Mouse (Mus musculus): ENCODE measurements around the gene Ddhd1. TPM values are rescaled to one million over a fixed set of nuclear protein-coding genes. Genes with fewer than 3 reads are reported as not detected.
A peak's percentile ranks its signal among the peaks of the same experiment; 100 is the strongest.

The Ddhd1 gene
- polyA plus RNA-seq, 1 experiment from 2014 or later, result 19.5 TPM

DNA sequence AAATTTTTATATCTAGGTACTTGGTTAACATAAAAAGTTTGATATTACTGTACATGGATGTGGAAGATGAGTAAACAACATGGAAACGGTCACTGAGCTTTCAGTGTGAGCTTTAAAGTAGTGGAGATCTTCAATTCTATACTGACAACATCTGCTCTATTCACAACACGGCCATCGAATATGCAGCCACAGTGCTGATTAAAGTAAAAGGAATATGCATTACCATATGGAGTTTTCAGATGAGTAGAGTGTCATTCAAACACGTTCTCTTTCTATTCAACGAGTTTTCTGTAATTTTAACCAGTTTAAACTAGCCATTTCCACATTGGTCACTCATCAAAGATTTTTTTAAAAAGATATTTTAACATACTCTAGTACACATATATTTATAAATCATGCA is 15.1 kb downstream of the Ddhd1 start:
- no peaks in the 10 kb centered on the region for H3K36me3 ChIP-seq
- H3K4me3 ChIP-seq, result no peak overlapping the region
- no peak overlapping the region for H3K4me2 ChIP-seq (replicated peaks)
- H3K27me3 ChIP-seq, result no peaks in the 10 kb centered on the region
- 34% methylated on average over 5 of the region's 5 CpGs for WGBS
- H3K9ac ChIP-seq (replicated peaks), result no peak overlapping the region
- peaks cover 37% of the 10 kb centered on the region for H3K4me1 ChIP-seq
- no peaks in the 10 kb centered on the region for H3K9me3 ChIP-seq
- peak; percentile 53; the same call in 1 of the 2 replicates for ATAC-seq (replicated peaks)
- peak overlapping the region; percentile 80; the same call in 1 of the 2 replicates for H3K27ac ChIP-seq (replicated peaks)

DNA sequence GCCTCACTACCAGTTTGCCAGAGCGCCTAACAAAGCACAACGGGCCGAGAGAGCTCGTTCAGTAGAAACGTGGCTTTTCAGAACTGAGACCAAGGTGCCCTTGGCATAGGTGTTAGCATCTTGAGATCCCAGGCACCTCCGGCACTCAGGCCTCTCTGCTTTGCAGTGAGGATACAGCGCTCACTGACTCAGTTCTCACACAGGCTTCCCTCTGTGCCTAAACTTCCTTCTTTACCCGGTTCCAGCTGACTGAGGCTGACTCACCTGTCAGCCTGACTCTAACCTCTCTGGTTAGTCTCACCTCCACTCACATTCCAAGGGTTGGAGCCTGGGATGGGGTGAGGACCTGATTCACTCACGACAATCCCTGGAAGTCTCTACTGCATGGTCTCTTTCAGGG is 15.7 kb downstream of the Ddhd1 start:
- peak; percentile 11; the same call in 1 of the 2 replicates for ATAC-seq (replicated peaks)
- Histone ChIP-seq H3K27ac (replicated peaks) (peak overlapping the region; percentile 80), H3K36me3 (no peaks in the 10 kb centered on the region), H3K4me1 (peaks cover 37% of the 10 kb centered on the region), H3K4me2 (replicated peaks) (no peak overlapping the region), H3K27me3 (no peaks in the 10 kb centered on the region), H3K9ac (replicated peaks) (no peak overlapping the region), H3K9me3 (no peaks in the 10 kb centered on the region), H3K4me3 (no peak overlapping the region)
- WGBS, result 52% methylated on average over 9 of the region's 9 CpGs

- H3K9me3 ChIP-seq, result no peaks in the 10 kb centered on the region
- no peak overlapping the region for H3K27ac ChIP-seq (replicated peaks)
- no peak overlapping the region for H3K4me3 ChIP-seq
- H3K36me3 ChIP-seq, result no peaks in the 10 kb centered on the region
- no peaks in the 10 kb centered on the region for H3K27me3 ChIP-seq
- 66% methylated on average over 5 of the region's 5 CpGs for WGBS
- ATAC-seq (replicated peaks), result no peak
- H3K9ac ChIP-seq (replicated peaks), result no peak overlapping the region
- H3K4me1 ChIP-seq, result peaks cover 20% of the 10 kb centered on the region
- no peak overlapping the region for H3K4me2 ChIP-seq (replicated peaks)
These were observed 19.2 kb downstream of the Ddhd1 start for GRCm38 (mm10) chr14:45638717-45639116.

- H3K27me3 ChIP-seq, result no peaks in the 10 kb centered on the region
- H3K27ac ChIP-seq (replicated peaks), result no peak overlapping the region
- H3K4me3 ChIP-seq, result no peak overlapping the region
- no peak for ATAC-seq (replicated peaks)
- H3K4me1 ChIP-seq, result peaks cover 2% of the 10 kb centered on the region; the same call in 1 of the 2 replicates
- H3K36me3 ChIP-seq, result no peaks in the 10 kb centered on the region
- H3K4me2 ChIP-seq (replicated peaks), result no peak overlapping the region
- WGBS, result 100% methylated on average over 1 of the region's 1 CpGs
- H3K9ac ChIP-seq (replicated peaks), result no peak overlapping the region
- H3K9me3 ChIP-seq, result no peaks in the 10 kb centered on the region
These were observed 22.4 kb downstream of the Ddhd1 start for GRCm38 (mm10) chr14:45635496-45635895.

GRCm38 (mm10) chr14:45632756-45633537 is 25.0 kb downstream of the Ddhd1 start:
- H3K4me2 ChIP-seq (replicated peaks), result no peak overlapping the region
- H3K4me3 ChIP-seq, result no peak overlapping the region
- no peaks in the 10 kb centered on the region for H3K27me3 ChIP-seq
- H3K36me3 ChIP-seq, result no peaks in the 10 kb centered on the region
- ATAC-seq (replicated peaks), result no peak
- WGBS, result 81% methylated on average over 4 of the region's 4 CpGs
- no peak overlapping the region for H3K9ac ChIP-seq (replicated peaks)
- H3K4me1 ChIP-seq, result no peaks in the 10 kb centered on the region
- H3K27ac ChIP-seq (replicated peaks), result no peak overlapping the region
- H3K9me3 ChIP-seq, result no peaks in the 10 kb centered on the region

GRCm38 (mm10) chr14:45630544-45630943 is 27.4 kb downstream of the Ddhd1 start:
- Histone ChIP-seq H3K4me2 (replicated peaks) (no peak overlapping the region), H3K27me3 (no peaks in the 10 kb centered on the region), H3K27ac (replicated peaks) (no peak overlapping the region), H3K36me3 (no peaks in the 10 kb centered on the region), H3K9ac (replicated peaks) (no peak overlapping the region), H3K4me1 (no peaks in the 10 kb centered on the region), H3K9me3 (no peaks in the 10 kb centered on the region), H3K4me3 (no peak overlapping the region)
- WGBS, result 86% methylated on average over 5 of the region's 5 CpGs
- ATAC-seq (replicated peaks), result no peak

- 85% methylated on average over 1 of the region's 1 CpGs for WGBS
- no peak overlapping the region for H3K27ac ChIP-seq (replicated peaks)
- H3K9ac ChIP-seq (replicated peaks), result no peak overlapping the region
- no peak for ATAC-seq (replicated peaks)
- no peaks in the 10 kb centered on the region for H3K9me3 ChIP-seq
- no peaks in the 10 kb centered on the region for H3K27me3 ChIP-seq
- no peak overlapping the region for H3K4me2 ChIP-seq (replicated peaks)
- H3K4me1 ChIP-seq, result no peaks in the 10 kb centered on the region
- H3K36me3 ChIP-seq, result no peaks in the 10 kb centered on the region
- H3K4me3 ChIP-seq, result no peak overlapping the region
These were observed 28.0 kb downstream of the Ddhd1 start for GRCm38 (mm10) chr14:45629938-45630337.

GRCm38 (mm10) chr14:45618351-45618750 is 39.6 kb downstream of the Ddhd1 start:
- WGBS, result 53% methylated on average over 6 of the region's 6 CpGs
- no peak overlapping the region for H3K4me2 ChIP-seq (replicated peaks)
- H3K36me3 ChIP-seq, result peaks cover 26% of the 10 kb centered on the region
- no peaks in the 10 kb centered on the region for H3K9me3 ChIP-seq
- H3K27ac ChIP-seq (replicated peaks), result no peak overlapping the region
- ATAC-seq (replicated peaks), result 0 out of 2 replicates have a peak, but pooled peaks have one; percentile 19
- no peaks in the 10 kb centered on the region for H3K27me3 ChIP-seq
- no peak overlapping the region for H3K4me3 ChIP-seq
- peaks cover 5% of the 10 kb centered on the region for H3K4me1 ChIP-seq
- no peak overlapping the region for H3K9ac ChIP-seq (replicated peaks)

DNA sequence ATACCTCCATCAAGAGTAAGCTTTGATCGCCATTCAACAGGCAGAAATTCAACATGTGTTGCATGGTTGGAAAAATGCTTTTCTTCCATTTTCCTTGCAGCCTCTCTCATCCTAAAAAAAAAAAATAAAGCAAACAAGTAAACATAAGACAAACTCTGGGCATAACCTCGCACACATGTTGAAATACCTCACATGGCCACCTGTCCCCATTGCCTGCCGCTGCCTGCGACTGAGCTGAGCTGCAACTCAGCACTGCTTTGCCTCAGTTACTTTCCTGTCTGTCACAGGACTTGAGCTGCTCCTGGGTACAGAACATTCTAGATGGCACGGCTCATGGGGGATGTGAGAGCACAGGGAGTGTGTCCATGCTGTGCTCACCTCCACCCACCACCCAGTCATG is 41.4 kb downstream of the Ddhd1 start:
- Histone ChIP-seq H3K36me3 (peaks cover 41% of the 10 kb centered on the region), H3K9ac (replicated peaks) (no peak overlapping the region)

DNA sequence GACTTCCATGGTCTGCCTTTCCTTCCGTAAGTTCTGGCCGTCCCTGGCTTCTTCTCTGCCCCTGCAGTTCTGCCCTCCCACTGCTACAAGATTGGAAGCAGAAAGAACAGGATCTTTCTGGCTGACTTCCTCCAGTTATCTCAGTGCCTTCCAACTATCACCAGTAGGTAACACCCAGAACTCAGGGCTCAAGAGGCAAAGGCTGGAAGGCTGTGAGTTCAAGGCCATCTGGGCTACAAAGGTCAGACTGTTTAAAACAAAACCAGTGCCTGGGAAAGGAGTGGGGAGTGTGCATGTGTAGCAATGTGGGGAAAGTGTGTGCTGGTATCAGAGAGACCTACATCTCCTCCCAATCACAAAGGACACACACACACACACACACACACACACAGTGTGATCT is 42.2 kb downstream of the Ddhd1 start:
- H3K36me3 ChIP-seq, result peaks cover 41% of the 10 kb centered on the region
- H3K4me2 ChIP-seq (replicated peaks), result no peak overlapping the region
- ATAC-seq (replicated peaks), result no peak
- peaks cover 5% of the 10 kb centered on the region for H3K4me1 ChIP-seq
- H3K9ac ChIP-seq (replicated peaks), result no peak overlapping the region
- no peaks in the 10 kb centered on the region for H3K27me3 ChIP-seq
- H3K27ac ChIP-seq (replicated peaks), result no peak overlapping the region
- H3K9me3 ChIP-seq, result no peaks in the 10 kb centered on the region
- H3K4me3 ChIP-seq, result no peak overlapping the region
- WGBS, result 80% methylated on average over 2 of the region's 2 CpGs

More for the DNA sequence above, 41.4 kb downstream of the Ddhd1 start:
- WGBS, result 97% methylated on average over 5 of the region's 5 CpGs
- H3K27me3 ChIP-seq, result no peaks in the 10 kb centered on the region
- no peak overlapping the region for H3K27ac ChIP-seq (replicated peaks)
- no peak for ATAC-seq (replicated peaks)
- H3K9me3 ChIP-seq, result no peaks in the 10 kb centered on the region
- no peak overlapping the region for H3K4me3 ChIP-seq
- no peak overlapping the region for H3K4me2 ChIP-seq (replicated peaks)
- H3K4me1 ChIP-seq, result peaks cover 5% of the 10 kb centered on the region

GRCm38 (mm10) chr14:45614822-45615221 is 43.1 kb downstream of the Ddhd1 start:
- Histone ChIP-seq H3K4me3 (no peak overlapping the region), H3K9ac (replicated peaks) (no peak overlapping the region), H3K9me3 (no peaks in the 10 kb centered on the region), H3K4me1 (peaks cover 5% of the 10 kb centered on the region), H3K4me2 (replicated peaks) (no peak overlapping the region), H3K27me3 (no peaks in the 10 kb centered on the region), H3K27ac (replicated peaks) (no peak overlapping the region), H3K36me3 (peaks cover 43% of the 10 kb centered on the region)
- 75% methylated on average over 4 of the region's 4 CpGs for WGBS
- ATAC-seq (replicated peaks), result no peak

- WGBS, result 89% methylated on average over 6 of the region's 6 CpGs
These were observed 43.5 kb downstream of the Ddhd1 start for GRCm38 (mm10) chr14:45614406-45614805.

DNA sequence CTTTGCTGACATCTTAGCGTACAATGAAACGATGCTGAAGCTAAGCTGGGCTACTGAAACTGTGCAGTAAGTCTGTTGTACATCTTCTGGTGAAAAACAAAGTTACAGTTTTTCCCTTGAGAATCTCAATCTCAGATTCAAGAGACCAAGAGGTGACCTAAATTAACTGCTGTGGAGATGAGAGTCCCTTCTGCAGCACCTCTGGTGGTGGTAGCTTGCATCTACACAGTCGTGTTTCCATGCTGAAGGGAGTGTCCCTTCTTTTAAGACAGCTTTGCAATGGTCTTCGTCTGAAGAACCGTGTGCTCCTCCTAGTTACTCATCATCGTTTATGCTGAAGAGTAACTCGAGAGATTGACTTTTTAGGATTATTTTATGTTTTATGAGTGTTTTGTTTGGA is 46.3 kb downstream of the Ddhd1 start:
- no peak overlapping the region for H3K9ac ChIP-seq (replicated peaks)
- H3K27ac ChIP-seq (replicated peaks), result no peak overlapping the region
- peaks cover 53% of the 10 kb centered on the region for H3K36me3 ChIP-seq
- H3K4me2 ChIP-seq (replicated peaks), result no peak overlapping the region
- no peaks in the 10 kb centered on the region for H3K9me3 ChIP-seq
- no peaks in the 10 kb centered on the region for H3K27me3 ChIP-seq
- ATAC-seq (replicated peaks), result no peak
- 84% methylated on average over 7 of the region's 7 CpGs for WGBS
- no peak overlapping the region for H3K4me3 ChIP-seq
- H3K4me1 ChIP-seq, result no peaks in the 10 kb centered on the region

More at GRCm38 (mm10) chr14:45614406-45614805, 43.5 kb downstream of the Ddhd1 start:
- H3K27me3 ChIP-seq, result no peaks in the 10 kb centered on the region
- H3K4me2 ChIP-seq (replicated peaks), result no peak overlapping the region
- no peak overlapping the region for H3K27ac ChIP-seq (replicated peaks)
- H3K4me3 ChIP-seq, result no peak overlapping the region
- H3K9me3 ChIP-seq, result no peaks in the 10 kb centered on the region
- peaks cover 5% of the 10 kb centered on the region for H3K4me1 ChIP-seq
- peaks cover 45% of the 10 kb centered on the region for H3K36me3 ChIP-seq
- ATAC-seq (replicated peaks), result no peak
- H3K9ac ChIP-seq (replicated peaks), result no peak overlapping the region

Data from forebrain, embryonic 15.5 days (tissue).